Mouse (Mus musculus) brain, embryonic 14.5 days (tissue): ENCODE measurements around the gene Dip2b.

ENCODE experiments used
- CTCF ChIP-seq: fragments of 200-500 bp; IDR thresholded peaks from 2 replicates; pipeline ENCODE4 v1.5.1; 2012; ENCODE audit warnings: inconsistent platforms, mild to moderate bottlenecking, moderate library complexity, borderline replicate concordance; ENCODE audit not compliant: insufficient read depth, insufficient read length; ENCODE audit errors: extremely low read depth
- POLR2A ChIP-seq: fragments of 200-500 bp; IDR thresholded peaks from 2 replicates; pipeline ENCODE4 v1.6.1; 2012; ENCODE audit warnings: mild to moderate bottlenecking, inconsistent platforms, borderline replicate concordance; ENCODE audit not compliant: poor library complexity, insufficient read depth, insufficient read length, severe bottlenecking; ENCODE audit errors: extremely low read depth

DNA sequence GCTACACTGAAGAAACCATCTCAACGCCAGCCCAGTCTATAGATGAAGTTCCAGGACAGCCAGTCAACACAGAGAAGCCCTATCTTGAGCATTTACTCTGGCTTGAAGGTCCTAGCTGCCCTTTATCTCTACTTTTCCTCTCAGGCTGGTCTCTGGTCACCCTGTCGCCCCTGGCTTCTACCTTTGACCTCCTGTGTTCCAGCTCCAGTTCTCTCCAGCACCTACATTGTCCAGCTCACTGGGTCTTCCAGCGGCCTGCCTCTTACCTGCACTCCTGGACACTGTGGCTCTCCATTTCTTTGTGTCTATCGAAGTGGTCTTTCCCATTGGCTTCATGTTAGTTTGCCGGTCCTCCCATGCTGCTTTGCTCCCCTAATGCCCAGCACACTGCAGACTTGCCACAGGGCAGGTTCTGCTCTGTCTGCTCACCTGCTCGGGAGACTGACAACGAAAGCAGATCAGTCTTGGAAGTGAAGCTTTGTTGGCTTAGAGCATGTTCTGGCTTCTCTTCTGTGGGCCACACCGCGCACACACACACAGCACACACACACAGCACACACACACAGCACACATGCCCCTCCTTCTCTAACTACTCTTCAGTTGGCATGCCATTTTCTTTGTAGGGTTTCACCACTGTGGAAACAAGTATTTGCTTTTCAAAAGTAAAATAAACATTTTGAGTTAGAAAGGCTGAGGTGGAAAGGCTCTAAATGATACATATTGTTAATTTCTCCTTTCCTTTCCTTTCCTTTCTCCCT lies 35.4 kb downstream of the Dip2b start:
- TF ChIP-seq POLR2A (no peak), CTCF (no peak)
